Mouse (Mus musculus) erythroblast, embryonic 14.5 days (primary cell): Measurements from ENCODE around the gene Adgrl3.

Source experiments
- GATA1 ChIP-seq: IDR thresholded peaks from 2 replicates; pipeline ENCODE4 v1.6.1; 2012; ENCODE audit warnings: low read length, inconsistent platforms, mixed read lengths
- TAL1 ChIP-seq: IDR thresholded peaks from 3 replicates; pipeline ENCODE4 v1.6.1; 2012; ENCODE audit warnings: low read length, inconsistent platforms, mixed read lengths

GRCm38 (mm10) chr5:81256091-81256490, 236.2 kb downstream of the Adgrl3 start:
- TF ChIP-seq GATA1 (no peak), TAL1 (no peak)
